Mouse (Mus musculus) natural killer cell, adult 2 months (primary cell): Measurements from ENCODE around the gene Whamm.

Experiments used
- DNase-seq, 2 experiments: peaks; one replicate each; pipeline ENCODE4 v3.0.0; 2022; ENCODE audit warnings: low spot score in 2 of 2

Gene Whamm

GRCm38 (mm10) chr7:81596086-81596485 is 25.0 kb downstream of the Whamm start:
- no peak for DNase-seq

- DNase-seq = no peak
Observed at GRCm38 (mm10) chr7:81597660-81598059, 26.6 kb downstream of the Whamm start.

GRCm38 (mm10) chr7:81599379-81600280 is 28.6 kb downstream of the Whamm start:
- DNase-seq = no peak

- DNase-seq = no peak
Observed at GRCm38 (mm10) chr7:81604991-81605390, 33.9 kb downstream of the Whamm start.

- no peak for DNase-seq
Observed at GRCm38 (mm10) chr7:81605489-81605888, 34.4 kb downstream of the Whamm start.

- DNase-seq = no peak
Observed at GRCm38 (mm10) chr7:81606452-81606851, 35.4 kb downstream of the Whamm start.

GRCm38 (mm10) chr7:81610125-81610524 is 39.1 kb downstream of the Whamm start:
- no peak for DNase-seq

- DNase-seq = no peak
Observed at GRCm38 (mm10) chr7:81612856-81613635, 42.0 kb downstream of the Whamm start.

GRCm38 (mm10) chr7:81615031-81615430 is 44.0 kb downstream of the Whamm start:
- DNase-seq = no peak

- DNase-seq = no peak
Observed at GRCm38 (mm10) chr7:81622793-81623192, 51.7 kb downstream of the Whamm start.

- DNase-seq = no peak
Observed at GRCm38 (mm10) chr7:81623767-81624166, 52.7 kb downstream of the Whamm start.

GRCm38 (mm10) chr7:81626460-81626859 is 55.4 kb downstream of the Whamm start:
- DNase-seq = peak; percentile 10 to 13

GRCm38 (mm10) chr7:81631261-81631660 is 60.2 kb downstream of the Whamm start:
- DNase-seq = no peak

GRCm38 (mm10) chr7:81632586-81632985 is 61.5 kb downstream of the Whamm start:
- DNase-seq = no peak

- DNase-seq = no peak
Observed at GRCm38 (mm10) chr7:81641101-81641500, 70.0 kb downstream of the Whamm start.

- no peak for DNase-seq
Observed at GRCm38 (mm10) chr7:81644551-81645235, 73.6 kb downstream of the Whamm start.
